Mouse (Mus musculus) heart, embryonic 15.5 days (tissue): ENCODE measurements around the gene Ksr2. TPM values are rescaled to one million over a fixed set of nuclear protein-coding genes. Genes with fewer than 3 reads are reported as not detected.

Source experiments
- ATAC-seq: fragments of 200-750 bp; cut with Nextera tagmentation; replicated peaks from 2 replicates; pipeline ENCODE4 v1.8.0; 2017; ENCODE audit warnings: low read depth, moderate TSS enrichment; ENCODE audit not compliant: insufficient number of reproducible peaks, insufficient read depth, low FRiP score
- H3K27ac ChIP-seq: fragments of 300-500 bp; sonication (generic); 2 replicates; pipeline ENCODE4 v1.5.1; 2015; ENCODE audit warnings: mild to moderate bottlenecking, inconsistent platforms
- H3K27me3 ChIP-seq: fragments of 300-500 bp; sonication (generic); 2 replicates; pipeline ENCODE4 v1.6.1; 2015; ENCODE audit warnings: inconsistent platforms
- H3K36me3 ChIP-seq: fragments of 300-500 bp; sonication (generic); 2 replicates; pipeline ENCODE4 v1.6.1; 2015; ENCODE audit warnings: mild to moderate bottlenecking, inconsistent platforms
- H3K4me1 ChIP-seq: fragments of 300-500 bp; sonication (generic); replicated peaks from 2 replicates; pipeline ENCODE4 v1.6.1; 2015; ENCODE audit warnings: inconsistent platforms
- H3K4me2 ChIP-seq: fragments of 300-500 bp; sonication (generic); 2 replicates; pipeline ENCODE4 v1.6.1; 2015; ENCODE audit warnings: inconsistent platforms, mild to moderate bottlenecking, moderate library complexity
- H3K4me3 ChIP-seq: fragments of 300-500 bp; sonication (generic); 2 replicates; pipeline ENCODE4 v1.5.1; 2015; ENCODE audit warnings: mild to moderate bottlenecking, inconsistent platforms
- H3K9ac ChIP-seq: fragments of 300-500 bp; sonication (generic); 2 replicates; pipeline ENCODE4 v1.6.1; 2015; ENCODE audit warnings: mild to moderate bottlenecking, inconsistent platforms
- H3K9me3 ChIP-seq: fragments of 300-500 bp; sonication (generic); replicated peaks from 2 replicates; pipeline ENCODE4 v1.6.1; 2016; ENCODE audit warnings: inconsistent platforms
- WGBS: fragments of 180-500 bp; shearing (Covaris S2); methylation state at CpG from one replicate; pipeline ENCODE4 v1.1.7; 2015; ENCODE audit warnings: mixed read lengths; 5-methylcytosine and 5-hydroxymethylcytosine counted together
- polyA plus RNA-seq: library from polyadenylated mRNA; unstranded; fragments of >200 nt; fragmentation: Nextera tagmentation; extraction: Ambion mirVana; gene quantifications from 2 replicates; pipeline ENCODE4 v1.2.1, GENCODE M21; 2015

Ksr2 gene
- polyA plus RNA-seq, 1 experiment from 2014 or later, result 0.08 TPM

DNA sequence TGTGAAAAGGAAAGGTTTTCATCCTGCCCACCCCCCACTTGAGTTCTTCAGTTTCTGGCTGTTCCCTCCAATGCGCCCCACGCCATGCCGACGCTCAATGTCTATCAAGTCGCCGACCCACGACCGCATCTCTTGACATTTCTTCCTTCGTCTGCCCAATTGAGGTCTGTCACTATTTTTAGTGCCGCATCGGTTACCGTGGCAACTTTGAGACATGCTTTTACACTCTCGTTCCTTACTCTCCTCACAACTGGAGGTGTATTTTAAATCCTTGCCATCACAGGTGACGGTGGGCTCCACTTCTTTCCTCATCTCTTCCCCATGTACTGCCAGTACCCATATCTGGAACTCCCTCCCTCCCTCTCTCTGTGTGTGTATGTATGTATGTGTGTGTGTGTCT lies 378.1 kb downstream of the Ksr2 start:
- no peak for ATAC-seq
- 82% methylated on average over 14 of the region's 14 CpGs for whole genome bisulfite sequencing

DNA sequence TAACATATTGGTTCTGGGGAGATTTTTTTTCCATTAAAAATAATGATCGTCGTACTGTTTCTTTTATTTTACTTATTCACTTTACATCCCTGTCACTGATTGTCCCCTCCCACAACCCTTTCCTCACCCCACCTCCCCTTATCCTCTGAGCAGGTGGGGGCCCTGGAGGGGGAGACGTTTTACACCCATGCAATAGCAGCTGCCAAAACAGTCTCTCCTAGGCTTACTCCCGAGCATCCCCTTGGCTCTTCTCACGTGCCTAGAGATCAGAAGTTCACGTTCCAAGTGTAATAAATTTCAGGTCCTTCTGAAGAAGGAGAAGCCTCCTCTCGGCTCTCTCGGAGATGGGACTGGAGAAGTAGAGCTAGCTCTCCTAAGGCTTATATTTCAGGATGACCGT lies 387.0 kb downstream of the Ksr2 start:
- Histone ChIP-seq H3K27ac (no peak overlapping the region), H3K4me1 (no peaks in the 10 kb centered on the region), H3K27me3 (0 out of 2 replicates have a peak, but pooled peaks cover 5% of the 10 kb centered on the region), H3K9ac (no peak overlapping the region), H3K36me3 (no peaks in the 10 kb centered on the region), H3K4me3 (no peak overlapping the region), H3K4me2 (no peak overlapping the region), H3K9me3 (no peaks in the 10 kb centered on the region)
- no peak for ATAC-seq
- WGBS, result 71% methylated on average over 9 of the region's 9 CpGs

More for the DNA sequence above, 378.1 kb downstream of the Ksr2 start:
- H3K4me1 ChIP-seq, result no peaks in the 10 kb centered on the region
- no peaks in the 10 kb centered on the region for H3K9me3 ChIP-seq
- no peak overlapping the region for H3K4me2 ChIP-seq
- H3K27me3 ChIP-seq, result no peaks in the 10 kb centered on the region
- H3K36me3 ChIP-seq, result no peaks in the 10 kb centered on the region
- H3K4me3 ChIP-seq, result no peak overlapping the region
- no peak overlapping the region for H3K27ac ChIP-seq
- H3K9ac ChIP-seq, result no peak overlapping the region

DNA sequence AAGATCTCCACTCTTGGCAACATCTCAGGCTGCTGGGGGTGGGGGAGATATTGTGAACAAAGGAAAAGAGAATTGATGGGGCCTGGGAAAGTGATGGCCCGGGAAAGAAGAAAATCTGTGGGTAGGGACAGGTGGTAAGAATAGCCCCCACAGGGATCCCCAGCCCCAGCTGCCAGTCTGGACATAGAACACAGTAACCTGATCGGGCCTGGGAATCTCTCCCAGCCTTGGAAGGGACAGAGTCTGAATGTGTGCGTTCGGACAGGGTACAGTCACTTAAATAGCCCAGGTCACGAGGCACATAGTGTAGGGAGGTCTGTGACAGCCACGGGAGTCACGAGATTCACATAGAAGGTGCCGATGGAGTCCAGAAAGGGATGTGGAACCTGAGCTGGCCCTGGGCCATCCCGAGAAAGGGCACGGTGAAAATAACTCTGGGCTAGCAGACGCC lies 388.3 kb downstream of the Ksr2 start:
- H3K36me3 ChIP-seq, result no peaks in the 10 kb centered on the region
- no peak overlapping the region for H3K4me3 ChIP-seq
- no peak overlapping the region for H3K27ac ChIP-seq
- ATAC-seq, result no peak
- H3K4me1 ChIP-seq, result no peaks in the 10 kb centered on the region
- 70% methylated on average over 11 of the region's 11 CpGs for WGBS
- H3K4me2 ChIP-seq, result no peak overlapping the region
- no peak overlapping the region for H3K9ac ChIP-seq
- 0 out of 2 replicates have a peak, but pooled peaks cover 5% of the 10 kb centered on the region for H3K27me3 ChIP-seq
- no peaks in the 10 kb centered on the region for H3K9me3 ChIP-seq

DNA sequence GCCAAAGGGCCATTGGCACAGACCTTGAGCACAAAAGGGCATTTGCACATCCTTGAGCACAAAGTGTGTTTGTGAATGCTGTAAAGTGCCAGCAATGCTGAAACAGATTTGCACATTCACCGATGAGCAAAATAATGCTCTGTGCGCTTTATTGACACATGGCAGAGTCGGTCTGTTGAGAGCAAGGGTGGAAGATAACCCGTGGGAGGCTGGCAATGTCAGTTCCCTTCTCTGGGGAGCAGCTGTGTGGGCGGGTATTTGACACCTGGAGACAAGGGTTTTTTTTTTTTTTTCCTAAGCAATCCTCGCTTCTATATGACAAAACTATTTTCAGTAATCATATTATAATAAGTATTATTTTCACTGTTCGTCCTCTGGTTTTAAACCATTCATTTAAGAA lies 389.8 kb downstream of the Ksr2 start:
- H3K4me1 ChIP-seq, result no peaks in the 10 kb centered on the region
- no peak overlapping the region for H3K27ac ChIP-seq
- no peaks in the 10 kb centered on the region for H3K9me3 ChIP-seq
- no peak overlapping the region for H3K9ac ChIP-seq
- no peak for ATAC-seq
- 57% methylated on average over 7 of the region's 7 CpGs for whole genome bisulfite sequencing
- H3K4me3 ChIP-seq, result no peak overlapping the region
- no peaks in the 10 kb centered on the region for H3K27me3 ChIP-seq
- H3K36me3 ChIP-seq, result no peaks in the 10 kb centered on the region
- no peak overlapping the region for H3K4me2 ChIP-seq

DNA sequence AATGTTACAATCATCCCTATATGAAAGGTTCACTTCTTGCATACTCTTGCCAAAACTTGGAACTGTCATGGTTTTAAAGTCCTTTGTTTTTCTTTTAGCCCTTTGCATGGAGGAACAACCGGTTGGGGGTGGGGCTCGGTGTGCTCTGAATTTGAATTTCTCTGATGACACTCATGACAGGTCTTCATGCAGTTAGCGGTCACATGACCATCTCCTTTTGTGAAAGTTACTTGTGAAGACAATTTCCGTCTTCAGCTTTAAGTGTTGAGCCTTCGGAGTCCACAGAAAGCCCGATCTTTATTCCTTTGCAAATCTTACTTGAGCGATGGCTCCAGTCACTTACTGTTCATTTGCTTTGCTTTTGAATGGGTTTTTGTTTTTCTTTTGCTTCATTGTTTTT lies 397.1 kb downstream of the Ksr2 start:
- 82% methylated on average over 7 of the region's 7 CpGs for WGBS
- H3K4me3 ChIP-seq, result no peak overlapping the region
- no peaks in the 10 kb centered on the region for H3K4me1 ChIP-seq
- H3K9ac ChIP-seq, result no peak overlapping the region
- H3K27me3 ChIP-seq, result no peaks in the 10 kb centered on the region
- no peak overlapping the region for H3K27ac ChIP-seq
- H3K4me2 ChIP-seq, result no peak overlapping the region
- H3K9me3 ChIP-seq, result no peaks in the 10 kb centered on the region
- H3K36me3 ChIP-seq, result no peaks in the 10 kb centered on the region
- ATAC-seq, result no peak

DNA sequence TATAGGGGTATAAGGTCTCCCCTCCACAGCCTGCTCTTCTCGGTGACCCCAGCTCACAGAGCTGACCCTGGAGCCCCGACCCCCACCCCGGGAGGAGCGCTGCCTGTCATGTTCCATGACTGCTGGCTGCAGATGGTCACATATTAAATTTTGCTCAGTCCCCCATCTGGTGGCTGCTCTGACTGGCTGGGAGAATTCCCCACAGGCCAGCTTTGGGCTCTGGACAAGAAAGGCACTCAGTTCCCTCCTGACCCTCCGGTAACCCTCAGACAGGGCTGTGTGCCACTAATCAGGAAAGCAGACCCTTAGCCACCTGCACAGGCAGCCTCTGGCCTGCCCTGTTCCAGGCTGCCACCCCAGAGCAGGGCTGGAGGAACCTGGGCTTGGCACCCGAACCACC lies 405.0 kb downstream of the Ksr2 start:
- no peak overlapping the region for H3K9ac ChIP-seq
- no peaks in the 10 kb centered on the region for H3K4me1 ChIP-seq
- no peak for ATAC-seq
- H3K9me3 ChIP-seq, result no peaks in the 10 kb centered on the region
- WGBS, result 76% methylated on average over 6 of the region's 6 CpGs
- no peaks in the 10 kb centered on the region for H3K36me3 ChIP-seq
- no peak overlapping the region for H3K27ac ChIP-seq
- H3K27me3 ChIP-seq, result 0 out of 2 replicates have a peak, but pooled peaks cover 6% of the 10 kb centered on the region
- no peak overlapping the region for H3K4me2 ChIP-seq
- no peak overlapping the region for H3K4me3 ChIP-seq

DNA sequence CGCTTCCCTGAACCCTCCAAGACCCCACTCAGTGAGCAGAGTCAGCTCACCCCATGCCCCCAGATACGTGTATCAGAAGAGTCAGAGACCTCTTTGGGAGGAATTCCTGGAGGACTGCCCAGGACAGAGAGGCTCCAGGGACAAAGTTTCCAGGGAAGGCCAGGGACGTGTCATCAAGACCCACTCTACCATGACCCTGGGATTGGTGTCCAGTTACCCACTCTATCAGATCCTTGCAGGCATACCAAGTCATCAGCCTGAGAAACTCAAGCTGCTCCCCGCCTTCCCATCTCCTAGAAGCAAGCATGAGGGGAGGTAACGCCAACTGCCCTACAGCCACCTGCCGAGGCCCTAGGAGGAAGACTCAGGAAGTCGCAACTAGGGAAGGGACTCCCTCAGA lies 406.6 kb downstream of the Ksr2 start:
- Histone ChIP-seq H3K36me3 (no peaks in the 10 kb centered on the region), H3K4me3 (no peak overlapping the region), H3K4me2 (no peak overlapping the region), H3K27me3 (0 out of 2 replicates have a peak, but pooled peaks cover 6% of the 10 kb centered on the region), H3K4me1 (no peaks in the 10 kb centered on the region), H3K9ac (no peak overlapping the region), H3K27ac (no peak overlapping the region), H3K9me3 (no peaks in the 10 kb centered on the region)
- 35% methylated on average over 7 of the region's 7 CpGs for WGBS
- ATAC-seq, result no peak

DNA sequence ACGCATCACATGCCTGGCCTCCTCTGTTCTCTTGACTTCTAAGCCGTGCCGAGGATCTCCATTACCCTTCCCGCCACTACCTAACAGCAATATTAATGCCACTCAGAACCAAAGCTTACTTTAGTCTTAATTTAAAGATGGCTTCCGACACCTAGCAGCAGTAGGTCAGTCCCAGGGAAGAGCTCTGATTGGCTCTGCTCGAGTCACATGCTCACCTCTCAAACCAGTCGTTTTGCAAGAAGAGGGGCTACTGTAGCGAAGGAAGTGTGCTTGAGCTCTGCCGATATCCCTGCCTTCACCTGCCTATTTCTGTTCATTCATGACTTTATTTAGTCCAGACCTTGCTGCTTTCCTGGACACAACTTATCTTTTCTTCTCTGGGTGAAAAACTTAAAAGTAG lies 410.0 kb downstream of the Ksr2 start:
- H3K4me3 ChIP-seq, result no peak overlapping the region
- 89% methylated on average over 9 of the region's 9 CpGs for WGBS
- no peaks in the 10 kb centered on the region for H3K4me1 ChIP-seq
- H3K4me2 ChIP-seq, result no peak overlapping the region
- H3K9ac ChIP-seq, result no peak overlapping the region
- H3K27ac ChIP-seq, result no peak overlapping the region
- H3K36me3 ChIP-seq, result no peaks in the 10 kb centered on the region
- no peaks in the 10 kb centered on the region for H3K9me3 ChIP-seq
- H3K27me3 ChIP-seq, result 0 out of 2 replicates have a peak, but pooled peaks cover 6% of the 10 kb centered on the region
- ATAC-seq, result no peak

DNA sequence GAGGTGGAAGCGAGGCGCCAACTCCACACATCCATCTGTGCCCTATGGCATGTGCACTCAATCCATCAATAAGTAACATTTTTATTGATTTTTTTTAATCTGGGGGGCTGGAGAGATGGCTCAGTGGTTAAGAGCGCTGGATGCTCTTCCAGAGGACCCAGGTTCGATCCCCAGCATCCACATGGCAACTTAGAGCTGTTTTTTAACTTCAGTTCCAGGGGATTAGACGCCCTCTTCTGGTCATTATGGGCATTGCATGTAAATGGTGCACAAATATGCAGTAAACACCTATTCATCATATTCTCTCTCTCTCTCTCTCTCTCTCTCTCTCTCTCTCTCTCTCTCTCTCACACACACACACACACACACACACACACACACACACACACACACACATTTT lies 410.7 kb downstream of the Ksr2 start:
- 0 out of 2 replicates have a peak, but pooled peaks cover 6% of the 10 kb centered on the region for H3K27me3 ChIP-seq
- no peak for ATAC-seq
- H3K36me3 ChIP-seq, result no peaks in the 10 kb centered on the region
- H3K27ac ChIP-seq, result no peak overlapping the region
- H3K4me2 ChIP-seq, result no peak overlapping the region
- 70% methylated on average over 5 of the region's 5 CpGs for WGBS
- H3K4me3 ChIP-seq, result no peak overlapping the region
- H3K9ac ChIP-seq, result no peak overlapping the region
- H3K4me1 ChIP-seq, result no peaks in the 10 kb centered on the region
- no peaks in the 10 kb centered on the region for H3K9me3 ChIP-seq

Other genes with a start within 250 kb of the Ksr2 start
- gene Pebp1, start 126.4 kb upstream of the Ksr2 start, polyA plus RNA-seq, result 543 and 632 TPM in 2 replicates
- 6.7 and 8.4 TPM in 2 replicates for gene Vsig10, start 94.9 kb upstream of the Ksr2 start, polyA plus RNA-seq
- 77.0 and 86.7 TPM in 2 replicates for gene Wsb2, start 56.7 kb upstream of the Ksr2 start, polyA plus RNA-seq
- gene Rfc5, start 25.0 kb upstream of the Ksr2 start, polyA plus RNA-seq, result 43.6 and 61.1 TPM in 2 replicates